Mouse (Mus musculus): ENCODE data around the gene Sfxn5.

The Sfxn5 gene

DNA sequence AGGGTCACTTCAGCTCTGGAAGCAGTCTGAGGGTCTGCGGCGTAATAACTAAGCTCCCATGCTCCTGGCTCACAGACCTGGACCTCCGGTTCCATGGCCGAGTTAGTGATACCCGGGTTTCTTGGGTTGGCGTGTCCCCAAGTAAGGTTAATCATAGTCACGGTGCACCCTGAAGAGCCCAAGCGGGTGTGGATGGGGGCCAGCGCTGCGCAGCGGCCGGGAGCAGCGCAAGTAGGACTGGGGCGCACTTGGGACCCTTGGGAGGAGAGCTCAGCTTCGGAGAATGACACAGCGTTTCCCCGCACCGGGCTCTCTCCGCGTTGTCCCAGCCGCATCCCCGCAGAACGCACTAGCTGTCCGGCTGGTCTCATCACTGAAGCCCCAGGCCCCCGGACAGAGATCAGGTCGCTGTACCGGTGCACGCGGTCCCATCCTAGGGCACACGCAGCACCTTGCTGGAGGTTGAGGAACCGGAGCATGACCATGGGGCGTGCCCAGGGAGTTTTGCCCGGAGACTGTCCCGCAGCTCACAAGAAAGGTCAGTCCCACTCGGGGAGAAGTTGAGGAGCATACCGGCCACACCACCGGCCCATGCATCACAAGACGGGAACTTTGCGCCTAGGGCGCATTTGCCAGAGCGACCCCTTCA, 747 bp downstream of the Sfxn5 start:
- DNase-seq = no peak

DNA sequence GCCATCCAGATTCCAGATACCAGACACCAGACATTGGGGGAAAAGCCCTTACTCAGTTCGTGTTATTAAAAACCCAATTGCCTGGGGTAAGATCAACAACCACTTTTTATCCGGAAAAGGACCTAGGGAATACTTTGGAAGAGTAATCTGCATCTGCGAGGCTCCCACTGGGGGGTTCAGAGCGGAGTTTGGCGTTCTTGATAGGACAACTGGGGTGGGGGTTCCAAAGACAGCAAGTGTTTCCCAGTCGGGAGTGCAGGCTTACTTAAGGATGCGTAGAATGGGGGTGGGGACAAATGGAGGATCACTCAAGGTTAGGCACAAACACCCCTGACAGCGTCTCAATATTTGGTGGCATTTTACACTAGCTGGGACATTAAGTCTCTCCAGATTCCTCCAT, 1.5 kb downstream of the Sfxn5 start:
- no peak for DNase-seq

DNA sequence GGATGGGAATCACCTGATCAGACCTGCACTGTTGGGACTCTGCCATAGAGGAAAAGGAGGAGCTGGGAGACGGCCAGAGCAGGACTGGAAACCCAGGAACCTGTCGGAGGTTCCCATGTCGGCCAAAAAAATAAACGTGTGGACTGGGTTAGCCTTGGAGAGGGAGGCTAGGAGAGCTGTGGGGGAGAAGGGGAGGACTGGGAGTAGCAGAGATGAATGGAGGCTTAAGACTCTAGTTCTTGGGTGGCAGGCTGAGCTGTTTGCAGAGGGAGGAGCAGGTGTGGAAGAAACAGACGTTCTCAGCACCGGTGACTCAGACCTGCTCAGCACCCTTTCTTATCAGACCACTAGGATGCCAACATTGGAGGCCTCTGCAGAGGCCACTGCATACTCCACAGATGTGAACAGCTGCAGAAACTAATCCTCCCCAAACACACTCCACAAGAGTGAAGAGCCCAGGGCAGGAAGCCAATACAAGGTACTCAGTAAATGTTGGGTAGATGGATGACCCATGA, 1.9 kb downstream of the Sfxn5 start:
- no peak for DNase-seq

DNA sequence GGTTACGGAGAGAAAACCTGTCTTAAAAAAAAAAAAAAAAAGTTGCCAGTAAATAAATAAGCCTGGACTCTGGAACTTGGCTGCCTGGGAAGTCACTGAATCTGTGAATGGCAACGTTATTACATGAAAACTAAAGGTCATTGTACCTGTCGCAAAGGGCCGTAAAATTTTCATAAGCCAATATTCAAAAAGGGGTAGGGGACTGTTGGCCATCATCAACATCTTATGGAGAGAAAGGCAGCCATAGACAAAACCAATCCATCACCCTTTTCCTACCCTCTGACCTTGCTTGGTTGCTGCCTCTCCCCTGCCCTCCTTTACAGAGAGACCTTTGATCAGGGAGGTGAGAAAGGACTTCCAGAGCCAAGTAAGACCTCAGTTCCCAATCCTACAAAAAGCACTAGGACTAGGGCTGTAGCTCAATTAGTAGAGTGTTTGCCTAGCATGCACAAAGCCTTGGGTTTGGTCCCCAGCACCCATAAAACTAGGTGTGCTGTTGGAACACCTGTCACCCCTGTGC, 3.5 kb downstream of the Sfxn5 start:
- no peak for DNase-seq

DNA sequence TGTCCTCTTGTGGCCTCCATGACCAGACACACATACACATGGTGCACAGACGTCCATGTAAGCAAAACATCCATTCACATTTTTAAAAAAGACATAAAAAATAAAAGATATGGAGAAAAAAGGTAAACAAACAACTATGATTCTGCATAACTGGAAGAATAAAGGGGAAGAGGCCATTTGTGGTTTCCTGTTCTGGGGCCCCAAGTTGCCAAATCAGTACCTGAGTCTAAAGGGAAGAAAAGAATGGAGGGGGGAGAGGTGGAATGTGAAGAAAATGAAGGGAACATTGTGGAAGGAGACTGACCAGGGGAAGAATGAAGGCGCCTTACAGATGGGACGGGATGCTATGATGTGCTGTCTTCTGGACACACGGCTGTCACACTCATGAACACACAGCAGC, 6.7 kb downstream of the Sfxn5 start:
- no peak for DNase-seq

DNA sequence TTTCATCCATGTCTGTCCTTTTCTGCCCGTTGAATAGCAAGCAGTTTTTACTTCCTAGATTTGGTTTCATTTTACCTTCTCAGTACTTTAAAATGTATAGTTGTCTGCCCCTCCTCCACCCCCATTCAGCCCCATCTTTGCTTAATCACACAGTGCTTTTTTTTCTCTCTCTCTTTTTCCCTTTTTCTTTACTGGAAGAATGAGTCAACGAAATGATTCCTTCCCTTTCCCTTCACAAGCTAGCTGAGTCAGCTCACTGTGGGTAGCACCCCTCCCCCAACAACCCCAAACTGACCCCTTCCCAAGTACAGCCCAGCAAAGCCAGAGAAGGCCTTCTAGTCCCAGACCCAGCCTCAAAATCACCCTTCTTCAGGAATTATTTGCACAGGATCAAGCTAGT, 8.1 kb downstream of the Sfxn5 start:
- DNase-seq = no peak

DNA sequence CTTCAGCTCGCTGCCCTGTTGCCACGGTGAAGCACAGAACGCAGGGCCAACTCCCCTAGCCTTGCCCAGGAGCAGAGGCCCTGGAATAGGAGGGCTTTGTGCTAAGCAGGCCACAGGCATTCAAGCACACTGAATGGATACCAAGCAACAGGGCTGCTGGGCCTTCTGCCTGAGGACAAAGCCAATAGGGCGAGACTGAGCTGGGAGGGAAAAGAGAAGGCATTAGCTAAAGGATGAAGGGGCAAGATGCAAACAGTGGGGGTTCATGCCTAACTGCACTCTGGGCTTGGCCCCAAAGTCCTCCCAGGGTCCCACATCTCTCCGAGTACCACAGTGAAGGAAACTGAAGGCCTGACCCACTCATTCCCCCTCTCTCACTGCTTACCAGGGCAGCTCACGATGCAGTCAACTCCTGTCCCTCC, 12.8 kb downstream of the Sfxn5 start:
- no peak for DNase-seq

DNA sequence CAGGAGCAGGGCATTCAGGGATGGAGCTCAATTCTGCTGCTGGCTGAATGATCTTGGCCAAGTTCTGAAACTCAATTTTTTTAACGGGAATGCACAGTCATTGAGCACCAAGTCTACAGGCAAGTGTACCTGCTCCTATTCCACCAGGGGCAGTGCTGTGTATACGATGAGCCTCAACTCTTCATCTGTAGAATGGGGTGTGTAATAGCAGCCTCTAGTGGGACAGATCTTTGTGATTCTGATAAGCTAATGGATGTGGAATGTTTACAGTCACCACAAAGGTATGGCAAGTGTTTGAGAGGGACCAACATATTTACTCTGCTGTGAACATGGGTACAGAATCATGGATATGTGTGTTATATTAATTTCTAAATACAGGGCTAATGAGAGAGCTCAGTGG, 17.0 kb downstream of the Sfxn5 start:
- no peak for DNase-seq

DNA sequence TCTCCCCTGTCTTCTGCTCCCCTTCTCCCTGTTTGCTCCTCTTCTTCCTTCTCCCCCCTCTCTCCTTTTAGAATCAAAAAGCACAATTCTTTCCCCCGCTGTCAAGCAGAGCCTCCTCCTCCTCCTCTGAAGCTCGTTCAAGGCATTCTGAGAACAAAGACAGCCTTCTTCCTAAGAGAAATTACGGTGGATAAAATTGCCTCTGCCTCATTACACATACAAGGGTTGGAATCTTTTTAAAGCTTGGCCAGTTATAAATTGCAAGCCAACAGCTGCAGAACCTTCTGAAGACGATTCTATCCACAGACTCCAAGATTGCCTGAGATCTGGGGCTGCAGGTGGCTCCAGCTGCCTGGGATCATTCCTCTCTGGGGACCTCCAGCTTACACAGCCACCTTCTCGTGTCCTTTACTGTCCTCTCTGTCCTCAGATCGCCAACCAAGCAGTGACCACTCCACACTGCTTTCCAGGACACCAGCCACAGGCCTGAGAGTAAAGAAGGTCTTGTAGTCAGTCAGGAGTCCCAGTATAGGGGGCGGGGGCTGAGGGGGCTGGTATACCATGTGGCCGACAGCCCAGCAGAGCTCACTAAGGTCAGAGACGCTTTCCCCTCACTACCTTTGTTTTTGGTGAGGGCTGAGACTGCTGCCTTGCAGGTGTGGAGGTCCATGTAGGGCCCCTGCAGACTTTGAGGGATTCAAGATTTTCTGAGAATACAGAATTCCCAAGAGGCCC, 19.0 kb downstream of the Sfxn5 start:
- DNase-seq = no peak

DNA sequence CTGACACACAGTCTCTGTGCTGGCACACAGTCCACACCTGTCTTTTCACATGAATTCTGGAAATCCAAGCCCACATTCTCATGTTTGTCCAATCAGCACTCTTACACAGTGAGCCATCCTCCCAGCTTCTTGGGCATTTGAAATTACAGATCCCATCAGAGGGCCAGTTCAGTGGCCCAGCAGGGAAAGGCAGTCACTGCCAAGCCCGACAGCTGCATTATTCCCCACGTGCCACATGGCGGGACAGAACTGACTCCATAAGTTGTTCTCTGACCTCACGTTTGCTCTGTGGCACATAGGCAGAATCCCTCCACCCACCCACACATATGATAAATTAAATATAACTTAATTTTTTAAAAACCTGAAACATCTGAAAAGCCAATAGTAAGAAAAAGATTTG, 25.3 kb downstream of the Sfxn5 start:
- DNase-seq = no peak

DNA sequence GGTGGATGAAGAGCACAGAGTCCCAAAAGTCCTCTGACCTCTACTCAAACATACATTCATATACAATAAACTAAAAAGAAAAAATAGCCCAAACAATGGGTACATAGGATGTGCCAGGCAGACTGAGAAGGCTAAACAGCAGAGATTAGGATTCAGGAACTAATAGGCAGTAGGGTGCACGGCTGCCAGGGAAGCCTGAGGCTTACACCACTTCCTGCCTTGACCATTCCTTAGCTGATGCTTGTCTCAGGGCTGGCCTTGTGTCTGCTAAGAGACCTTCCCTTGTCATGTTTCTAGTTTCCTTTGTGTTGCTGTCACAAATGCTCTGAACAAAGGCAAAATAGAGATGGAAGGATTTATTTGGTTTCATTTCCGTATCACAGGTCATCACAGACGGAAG, 26.8 kb downstream of the Sfxn5 start:
- no peak for DNase-seq

DNA sequence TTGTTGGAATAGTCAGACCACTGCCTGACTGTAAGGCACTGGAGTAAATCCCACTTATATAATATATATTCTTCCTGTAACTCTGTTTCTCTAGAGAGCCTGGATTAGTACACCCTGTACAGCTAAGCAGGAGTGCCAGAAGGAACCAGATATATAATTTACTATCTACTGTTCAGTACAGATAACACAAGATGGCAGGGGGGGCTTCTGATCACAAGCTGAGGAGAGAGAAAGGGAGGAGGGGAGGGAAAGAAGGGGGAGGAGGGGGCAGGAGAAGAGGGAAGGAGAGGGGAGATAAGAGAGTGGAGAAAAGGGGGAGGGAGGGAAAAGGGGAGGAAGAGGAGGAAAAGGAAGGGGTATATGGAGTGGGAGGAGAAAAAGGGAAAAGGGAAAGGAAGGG, 27.4 kb downstream of the Sfxn5 start:
- DNase-seq = no peak

DNA sequence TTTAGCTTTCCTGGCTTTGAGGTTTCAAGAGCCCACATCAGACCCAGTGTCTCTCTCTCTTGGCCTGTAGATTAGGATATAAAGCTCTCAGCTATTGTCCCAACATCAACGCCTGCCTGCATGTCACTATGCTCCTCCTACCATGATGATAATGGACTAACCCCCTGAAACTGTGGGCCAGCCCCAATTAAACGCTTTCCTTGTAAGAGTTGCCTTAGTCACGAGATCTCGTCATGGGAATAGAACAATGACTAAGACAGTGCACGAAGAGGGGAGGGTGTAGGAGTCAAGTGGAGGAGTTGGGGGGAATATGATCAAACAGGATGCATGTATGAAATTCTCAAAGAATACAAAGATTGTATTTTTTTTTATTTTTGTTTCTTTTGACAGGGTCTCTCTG, 28.3 kb downstream of the Sfxn5 start:
- no peak for DNase-seq

DNA sequence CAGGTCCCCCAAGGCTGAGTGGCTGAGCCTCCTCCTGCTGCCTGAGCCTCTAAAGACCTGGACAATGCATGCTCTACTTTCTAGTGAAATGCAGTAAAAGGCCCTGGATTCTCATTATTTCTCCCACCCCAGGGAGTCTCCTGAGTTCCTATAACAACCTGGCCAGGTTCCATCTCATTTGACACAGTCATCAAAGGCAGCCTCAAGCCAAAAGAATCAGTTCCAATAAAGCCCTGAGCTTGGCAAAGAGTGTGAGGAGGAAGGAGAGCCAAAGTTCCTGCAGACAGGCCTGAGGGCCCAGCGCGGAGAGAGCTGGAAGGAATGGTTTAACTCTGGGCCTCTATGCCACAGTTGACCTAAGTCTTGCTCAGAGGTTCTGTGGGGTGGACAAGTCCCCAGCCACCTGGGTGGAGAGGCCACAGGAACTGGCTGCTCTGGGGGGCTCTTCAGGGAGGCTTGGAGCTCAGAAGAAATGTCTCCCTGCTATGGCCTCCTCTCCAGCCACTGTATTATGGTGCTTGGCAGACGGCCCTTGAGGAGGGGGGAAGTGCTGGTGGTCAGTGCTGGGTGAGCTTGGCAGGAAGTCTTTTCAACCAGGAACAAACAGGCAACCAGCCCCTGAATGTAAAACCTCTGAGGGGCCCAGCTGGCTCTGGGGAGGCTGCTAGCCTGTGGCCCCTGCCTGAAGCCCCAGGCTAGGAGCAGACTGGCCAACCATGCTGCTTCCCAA, 30.7 kb downstream of the Sfxn5 start:
- no peak for DNase-seq

DNA sequence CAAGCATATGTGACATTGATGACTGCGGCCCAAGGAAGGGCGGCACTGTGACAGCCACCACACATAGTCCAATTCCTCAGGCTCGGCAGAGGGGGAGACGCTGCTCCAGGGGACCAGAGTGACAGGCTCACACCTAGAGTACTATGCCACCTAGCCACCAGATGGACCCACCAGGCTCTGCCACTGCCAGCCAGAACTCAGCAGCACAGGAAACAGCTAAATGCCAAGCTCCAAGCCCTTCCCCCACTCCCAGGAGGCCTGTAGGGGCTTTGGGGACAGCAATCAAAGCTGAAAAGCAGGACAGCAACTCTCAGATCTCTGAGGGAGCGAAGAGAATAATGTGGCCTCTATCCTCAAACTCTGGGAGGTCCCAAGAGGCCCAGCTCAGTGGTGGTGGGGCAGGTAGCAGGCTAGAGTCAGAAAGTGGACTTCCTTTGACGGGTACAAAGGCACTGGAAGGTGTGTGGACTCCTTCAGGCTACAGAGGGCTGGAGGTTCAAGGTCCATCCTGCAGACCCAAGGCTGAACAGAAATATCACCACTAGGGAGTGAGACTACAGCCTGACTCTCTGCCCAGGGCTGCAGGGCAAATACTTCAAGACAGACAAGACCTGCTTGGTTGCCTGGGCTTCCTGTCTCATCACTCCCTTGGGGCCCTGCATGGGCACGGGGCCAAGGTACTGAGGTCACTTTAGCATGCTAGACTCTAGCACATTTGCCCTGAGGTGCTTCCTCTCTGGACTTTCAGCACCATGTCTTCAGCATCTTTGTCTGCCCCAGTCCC, 37.6 kb downstream of the Sfxn5 start:
- no peak for DNase-seq

DNA sequence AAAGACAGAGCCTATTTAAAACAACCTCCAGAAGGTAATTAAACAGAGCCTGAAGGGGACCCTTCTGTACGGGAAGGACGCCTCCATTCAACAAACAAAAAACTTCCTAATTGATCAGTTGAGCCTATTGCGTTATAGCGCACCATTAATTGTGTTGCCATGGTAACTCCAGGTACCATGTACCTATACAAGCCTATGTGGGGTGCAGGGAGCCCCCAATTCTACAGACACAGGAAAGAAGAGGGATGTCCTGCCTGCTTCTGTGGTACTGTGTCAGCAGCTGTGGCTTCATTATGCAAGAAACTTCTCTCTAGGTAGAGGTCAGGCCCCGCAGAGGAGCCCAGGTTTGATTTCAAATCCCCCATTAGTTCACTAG, 39.2 kb downstream of the Sfxn5 start:
- no peak for DNase-seq

DNA sequence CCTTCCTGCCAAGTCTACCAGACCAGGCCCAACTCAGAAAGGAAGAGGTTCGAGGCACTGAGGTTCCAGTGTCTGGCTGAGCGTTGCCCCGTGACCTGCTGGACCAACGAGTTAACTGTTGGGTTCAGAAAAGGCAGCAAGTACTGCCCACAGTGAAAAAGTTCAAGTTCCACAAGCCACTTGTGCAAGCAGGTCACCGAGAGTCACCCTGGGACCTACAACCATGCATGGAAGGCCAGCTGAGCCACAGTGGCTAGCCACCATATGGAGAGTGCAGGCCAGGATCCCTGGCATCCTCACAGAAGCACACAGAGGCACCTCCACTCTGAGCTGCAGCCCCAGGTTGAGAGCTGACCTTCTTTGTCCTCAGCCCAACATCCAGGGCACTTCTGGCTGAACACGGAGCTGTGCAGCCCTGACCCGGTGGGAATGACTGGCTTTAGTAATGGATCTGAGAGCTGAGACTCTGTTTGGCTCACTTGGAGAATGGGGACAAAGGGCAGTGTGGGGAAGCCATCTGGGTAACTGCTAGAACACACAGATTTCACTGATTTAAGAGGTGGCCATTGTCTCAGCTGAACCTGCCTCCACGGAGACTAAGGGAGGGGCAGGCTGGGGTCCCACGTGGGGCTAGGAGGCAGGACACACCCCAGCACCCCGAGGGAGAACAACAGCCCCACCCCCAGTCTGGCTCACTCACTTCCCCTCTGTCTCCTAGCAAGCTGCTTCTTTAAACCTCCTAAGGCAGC, 39.8 kb downstream of the Sfxn5 start:
- no peak for DNase-seq

DNA sequence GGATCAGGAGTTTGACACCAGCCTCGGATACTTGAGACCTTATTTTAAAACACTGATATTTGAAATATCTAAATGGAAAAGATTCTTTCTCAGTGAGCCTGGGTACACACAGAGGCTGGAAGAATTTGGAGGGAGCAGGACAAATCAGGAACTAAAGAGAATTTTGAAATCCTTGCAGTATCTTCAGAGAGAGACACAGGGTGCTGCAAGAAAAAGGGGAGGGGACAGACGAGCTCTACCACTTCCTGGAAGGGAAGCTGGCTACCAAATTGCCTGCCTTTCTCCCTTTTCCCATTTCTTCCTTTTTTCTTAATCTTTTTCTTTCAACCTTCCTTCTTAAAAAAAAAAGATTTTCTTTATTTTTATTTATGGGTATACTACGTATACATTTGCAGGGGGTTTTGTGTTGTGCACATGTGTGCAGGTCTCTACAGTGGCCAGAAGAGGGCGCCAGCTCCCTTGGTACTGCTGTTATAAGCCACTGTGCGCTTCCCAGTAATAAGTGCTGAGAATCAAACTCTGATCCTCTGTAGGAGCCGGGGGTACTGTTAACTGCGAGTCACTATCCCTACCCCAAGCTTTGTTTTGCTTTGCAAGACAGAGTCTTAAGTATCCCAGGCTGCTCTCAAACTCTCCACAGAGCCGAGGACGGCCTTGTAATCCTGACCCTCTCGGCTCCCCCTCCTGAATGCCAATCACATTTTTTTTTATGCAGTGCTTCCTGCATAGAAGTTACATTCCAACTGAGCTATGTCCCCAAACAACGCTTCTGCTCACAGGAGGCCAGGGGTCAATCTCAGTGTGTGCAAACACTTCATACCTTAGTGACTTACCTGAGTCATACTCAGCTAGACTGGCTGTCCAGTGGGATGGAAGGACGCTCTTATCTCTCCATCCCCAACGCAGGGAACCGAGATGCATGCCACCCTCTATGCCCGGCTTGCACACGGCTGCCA, 42.1 kb downstream of the Sfxn5 start:
- no peak for DNase-seq

DNA sequence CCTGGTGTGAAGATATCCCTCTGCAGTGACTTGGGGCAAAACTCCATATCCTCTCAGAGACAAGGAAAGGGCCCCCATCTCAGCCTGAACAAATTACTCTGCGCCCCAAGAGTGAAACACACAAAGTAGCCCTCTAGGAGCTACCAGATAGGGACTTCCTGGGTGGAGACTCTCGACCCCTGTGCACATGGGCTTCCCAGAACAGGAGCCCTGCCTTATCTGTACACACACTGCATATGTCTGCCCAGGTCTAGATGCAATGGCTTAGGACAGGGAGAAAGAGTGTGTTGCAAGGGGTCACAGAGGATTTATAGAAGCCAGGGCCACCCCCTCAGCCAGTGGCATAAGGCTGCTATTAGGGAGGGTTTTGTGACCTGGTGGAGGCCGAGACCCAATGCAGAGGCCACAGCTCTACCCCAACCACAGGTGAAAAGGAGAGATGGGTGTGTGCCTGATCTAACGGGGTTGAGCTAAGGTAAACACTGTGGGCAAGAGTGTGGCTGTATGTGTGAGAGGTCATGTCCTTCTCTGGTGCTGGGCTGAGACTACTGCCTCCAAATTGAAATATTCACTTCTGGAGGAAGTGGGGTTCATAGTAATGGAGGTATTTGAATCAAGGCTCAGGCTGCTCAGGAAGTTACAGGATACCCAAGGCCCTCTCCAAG, 44.9 kb downstream of the Sfxn5 start:
- DNase-seq = no peak

DNA sequence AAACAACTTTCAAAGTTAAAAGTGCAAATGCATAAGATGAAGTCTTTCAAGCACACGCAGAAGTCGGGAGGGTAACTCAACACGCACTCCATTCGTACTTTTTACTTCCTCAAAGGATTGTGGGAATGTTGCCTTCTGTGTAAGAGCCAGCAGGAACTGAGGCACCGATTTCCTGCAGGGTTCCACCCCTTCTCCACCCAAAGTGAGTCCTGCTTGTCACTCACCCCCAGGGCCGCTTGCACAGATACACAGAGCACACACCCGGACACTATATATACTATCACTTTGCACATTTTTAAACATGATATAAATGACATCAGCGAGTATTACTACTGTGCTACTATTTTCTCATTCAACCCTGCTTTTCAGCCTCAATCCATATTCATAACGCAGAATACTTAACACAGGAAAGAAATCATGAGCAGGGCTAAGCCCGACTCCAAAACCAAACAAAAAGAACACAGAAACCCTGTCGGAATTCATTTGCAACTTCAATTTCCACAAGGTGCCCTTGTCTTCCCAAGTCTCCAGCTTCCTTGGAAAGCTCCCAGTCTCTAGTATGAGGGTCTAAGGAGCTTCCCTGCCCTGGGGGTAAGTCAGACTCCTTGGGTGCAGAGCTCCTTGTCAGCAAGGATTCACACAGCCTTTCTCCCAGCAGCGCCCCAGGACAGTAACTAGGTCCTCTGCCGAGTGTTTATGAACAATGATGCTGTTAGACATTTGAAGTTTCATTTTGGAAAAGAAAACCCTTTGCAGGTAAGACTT, 46.8 kb downstream of the Sfxn5 start:
- DNase-seq = no peak

Measured in thymus, postnatal 25 days (tissue).